Mouse (Mus musculus): ENCODE results near the gene Cirbp. TPM values are rescaled to one million over a fixed set of nuclear protein-coding genes. Genes with fewer than 3 reads are reported as not detected.

Gene Cirbp
- 43.7 and 63.7 TPM in 2 replicates for polyA plus RNA-seq (2012)

GRCm38 (mm10) chr10:80165392-80166128 lies at the start of gene Cirbp:
TSS of gene Cirbp (plus strand) at chr10:80165985.

GRCm38 (mm10) chr10:80138553-80139438 lies 27.0 kb upstream of the Cirbp start, which contains the start of gene Atp5d:
TSS of gene Atp5d (plus strand) at chr10:80138632.

DNA sequence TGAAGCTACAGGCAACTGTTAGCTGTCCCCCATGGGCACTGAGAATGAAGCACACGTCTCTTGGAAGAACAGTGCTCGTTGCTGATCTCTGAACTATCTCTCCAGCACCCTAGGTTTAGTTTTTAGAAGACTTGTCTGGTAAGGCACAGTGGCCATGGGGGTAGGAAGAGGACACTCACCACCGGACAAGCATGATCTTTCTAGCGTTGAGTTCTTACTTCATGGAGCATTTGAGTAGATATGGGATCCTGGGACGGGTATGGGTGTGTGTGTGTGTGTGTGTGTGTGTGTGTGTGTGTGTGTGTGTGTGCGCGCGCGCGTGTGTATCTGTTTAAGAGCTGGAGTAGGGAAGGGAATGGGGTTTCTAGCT lies 25.1 kb upstream of the Cirbp start, which contains the start of gene Cbarp:
Gene Cbarp (minus strand): TSS at position 170 of the 370 bp plus-strand sequence.

DNA sequence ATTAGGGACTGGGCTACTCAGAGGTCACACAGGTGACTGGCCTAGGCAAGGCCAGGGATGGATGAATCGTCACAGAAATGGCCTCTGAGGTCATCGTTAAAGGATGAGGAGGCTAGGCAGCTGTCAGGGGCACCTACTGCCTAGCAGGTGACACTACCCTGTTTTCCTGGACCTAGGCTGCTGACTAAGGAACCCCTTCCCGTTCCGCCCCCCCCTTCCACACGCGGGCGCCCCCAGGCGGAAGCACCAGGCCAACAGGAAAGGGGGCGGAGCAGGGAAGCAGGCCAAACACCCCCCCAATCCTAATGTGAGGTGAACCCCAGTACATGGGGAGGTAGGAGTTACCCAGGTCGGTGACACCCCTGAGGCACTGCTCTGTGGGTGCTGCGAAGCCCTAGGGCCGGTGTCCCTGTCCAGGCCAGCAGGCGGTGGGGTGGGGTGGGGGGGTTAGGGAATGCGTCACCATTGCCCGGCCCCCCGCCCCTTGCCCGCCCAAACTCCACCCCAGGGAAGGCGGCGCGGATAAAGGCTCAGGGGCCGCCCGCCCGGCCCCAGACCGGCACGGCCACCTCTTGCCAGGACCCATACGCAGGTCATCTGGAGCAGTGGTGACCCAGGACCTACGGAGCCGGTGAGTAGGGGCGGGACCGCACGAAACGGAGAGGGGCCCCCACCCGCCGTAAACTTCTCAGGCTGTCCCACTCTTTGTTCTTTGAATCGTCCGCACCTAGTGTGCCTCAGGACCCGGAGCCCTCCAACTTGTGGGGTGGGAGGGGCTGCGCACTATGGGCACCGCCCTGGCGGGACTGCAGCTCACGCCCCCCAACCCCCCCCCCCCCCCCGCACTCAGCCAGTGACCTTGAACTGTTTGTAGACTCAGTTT lies 17.8 kb upstream of the Cirbp start, which contains the start of gene Midn:
Gene Midn (plus strand): TSS at position 554 of the 883 bp plus-strand sequence.

GRCm38 (mm10) chr10:80172527-80173292 lies 6.9 kb downstream of the Cirbp start, which contains the start of gene 1600002K03Rik:
TSS of gene 1600002K03Rik (plus strand) at chr10:80172944.

GRCm38 (mm10) chr10:80179068-80180051 lies 13.6 kb downstream of the Cirbp start, which contains the start of gene Efna2:
TSS of gene Efna2 (plus strand) at chr10:80179482.

Other genes with a start within 250 kb of the Cirbp start
- 0.41 and 0.64 TPM in 2 replicates for gene Kiss1r, start 249.0 kb upstream of the Cirbp start, polyA plus RNA-seq (2012)
- 230 and 265 TPM in 2 replicates for gene R3hdm4, start 244.8 kb upstream of the Cirbp start, polyA plus RNA-seq (2012)
- gene Arid3a, start 238.9 kb upstream of the Cirbp start, polyA plus RNA-seq (2012), result 94.7 and 145 TPM in 2 replicates
- 54.4 and 61.7 TPM in 2 replicates for gene Wdr18, start 205.8 kb upstream of the Cirbp start, polyA plus RNA-seq (2012)
- gene Grin3b, start 195.3 kb upstream of the Cirbp start, polyA plus RNA-seq (2012), result 0.09 and 0.12 TPM in 2 replicates
- 378 and 414 TPM in 2 replicates for gene Tmem259, start 181.7 kb upstream of the Cirbp start, polyA plus RNA-seq (2012)
- gene Cnn2, start 177.4 kb upstream of the Cirbp start, polyA plus RNA-seq (2012), result 245 and 295 TPM in 2 replicates
- 54.4 and 60.8 TPM in 2 replicates for gene Abca7, start 169.5 kb upstream of the Cirbp start, polyA plus RNA-seq (2012)
- gene Arhgap45, start 149.3 kb upstream of the Cirbp start, polyA plus RNA-seq (2012), result 397 and 427 TPM in 2 replicates
- gene Polr2e, start 126.2 kb upstream of the Cirbp start, polyA plus RNA-seq (2012), result 217 and 273 TPM in 2 replicates
- 1,103 and 1,136 TPM in 2 replicates for gene Gpx4, start 118.8 kb upstream of the Cirbp start, polyA plus RNA-seq (2012)
- 77.6 and 78.0 TPM in 2 replicates for gene Sbno2, start 60.4 kb upstream of the Cirbp start, polyA plus RNA-seq (2012)
- 176 and 185 TPM in 2 replicates for gene Stk11, start 50.2 kb upstream of the Cirbp start, polyA plus RNA-seq (2012)
- gene Atp5d, start 27.4 kb upstream of the Cirbp start, polyA plus RNA-seq (2012), result 1,245 and 1,266 TPM in 2 replicates
- gene Cbarp, start 25.1 kb upstream of the Cirbp start, polyA plus RNA-seq (2012), result 32.3 and 53.4 TPM in 2 replicates
- gene Midn, start 17.7 kb upstream of the Cirbp start, polyA plus RNA-seq (2012), result 312 and 336 TPM in 2 replicates
- 9.2 and 11.3 TPM in 2 replicates for gene 1600002K03Rik, start 7.0 kb downstream of the Cirbp start, polyA plus RNA-seq (2012)
- 1.1 and 2.4 TPM in 2 replicates for gene Efna2, start 13.5 kb downstream of the Cirbp start, polyA plus RNA-seq (2012)
- 29.1 and 31.3 TPM in 2 replicates for gene Mum1, start 60.4 kb downstream of the Cirbp start, polyA plus RNA-seq (2012)
- 178 and 185 TPM in 2 replicates for gene Ndufs7, start 83.1 kb downstream of the Cirbp start, polyA plus RNA-seq (2012)
- gene Gamt, start 95.0 kb downstream of the Cirbp start, polyA plus RNA-seq (2012), result 5.0 and 5.2 TPM in 2 replicates
- 594 and 636 TPM in 2 replicates for gene Dazap1, start 95.5 kb downstream of the Cirbp start, polyA plus RNA-seq (2012)
- 9,463 and 9,670 TPM in 2 replicates for gene Rps15, start 126.5 kb downstream of the Cirbp start, polyA plus RNA-seq (2012)
- gene Apc2, start 130.0 kb downstream of the Cirbp start, polyA plus RNA-seq (2012), result 0.43 and 0.77 TPM in 2 replicates
- gene 2310011J03Rik, start 154.6 kb downstream of the Cirbp start, polyA plus RNA-seq (2012), result 74.9 and 88.4 TPM in 2 replicates
- gene Pcsk4, start 163.5 kb downstream of the Cirbp start, polyA plus RNA-seq (2012), result 18.0 and 23.1 TPM in 2 replicates
- gene Reep6, start 164.0 kb downstream of the Cirbp start, polyA plus RNA-seq (2012), result 13.1 and 18.3 TPM in 2 replicates
- gene Adamtsl5, start 182.4 kb downstream of the Cirbp start, polyA plus RNA-seq (2012), result 7.0 and 10.4 TPM in 2 replicates
- 0.23 and 0.25 TPM in 2 replicates for gene Plk5, start 190.5 kb downstream of the Cirbp start, polyA plus RNA-seq (2012)
- 29.8 and 33.4 TPM in 2 replicates for gene Mex3d, start 221.7 kb downstream of the Cirbp start, polyA plus RNA-seq (2012)
- 234 and 278 TPM in 2 replicates for gene Mbd3, start 233.6 kb downstream of the Cirbp start, polyA plus RNA-seq (2012)
- gene Uqcr11, start 240.8 kb downstream of the Cirbp start, polyA plus RNA-seq (2012), result 1,352 and 1,389 TPM in 2 replicates